Comparison of ENCODE assay signal across 9 mouse cellular contexts in genomic region chr12:58268186-58268562, GRCm38 (mm10). TPM values are rescaled to one million over a fixed set of nuclear protein-coding genes. Genes with fewer than 3 reads are reported as not detected.
DNase-seq lines count a peak whose midpoint lies in the region; ATAC-seq lines count a peak whose summit lies in the region.
"Had no signal": no experiment of that assay in that cellular context is flagged by ENCODE, and none has a peak within 500 bp of the region (broad histone marks: within the 10 kb centered on the region; RNA-seq: fewer than 3 reads in every experiment).

No protein-coding gene starts in this region.

- H3K27ac ChIP-seq in kidney, embryonic 15.5 days = peak overlapping the region; percentile 88
- H3K27ac ChIP-seq in lung, embryonic 16.5 days (ENCODE audit: low read length) = peak overlapping the region; percentile 80
- peak overlapping the region; percentile 58 for H3K27ac ChIP-seq in stomach, embryonic 15.5 days

- ATAC-seq in kidney, embryonic 15.5 days (replicated peaks; ENCODE audit: low FRiP score) = peak; percentile 78
- peak; percentile 26 for ATAC-seq in lung, embryonic 16.5 days (ENCODE audit: low read depth)
- peak; percentile 19; the same call in 1 of the 2 replicates for ATAC-seq in stomach, embryonic 15.5 days (ENCODE audit: insufficient read depth, low FRiP score, low read depth)

- DNase-seq in heart, adult 11 months = peak; percentile 93
- no peak for DNase-seq in heart, adult 9 months (ENCODE audit: low spot score in 2 of 2)
- peak; percentile 57 for DNase-seq in ZHBTc4 (ENCODE audit: low read depth, low spot score)
- peak; percentile 23 for DNase-seq in gastrocnemius, postnatal 25 days
- no peak for DNase-seq in cerebellum, adult 9-11 months

- 4% methylated on average over 15 of the region's 15 CpGs for WGBS in kidney, embryonic 15.5 days
- WGBS in lung, embryonic 16.5 days = 2% methylated on average over 15 of the region's 15 CpGs
- WGBS in stomach, embryonic 15.5 days = 5% methylated on average over 15 of the region's 15 CpGs

- no peaks in the 10 kb centered on the region for H3K9me3 ChIP-seq in kidney, embryonic 15.5 days (replicated peaks)
- no peaks in the 10 kb centered on the region for H3K9me3 ChIP-seq in lung, embryonic 16.5 days (ENCODE audit: control insufficient read depth, low read length)
- no peaks in the 10 kb centered on the region for H3K9me3 ChIP-seq in stomach, embryonic 15.5 days

- no peaks in the 10 kb centered on the region for H3K36me3 ChIP-seq in kidney, embryonic 15.5 days
- no peaks in the 10 kb centered on the region for H3K36me3 ChIP-seq in lung, embryonic 16.5 days (ENCODE audit: control insufficient read depth, insufficient read depth, low read length)
- no peaks in the 10 kb centered on the region for H3K36me3 ChIP-seq in stomach, embryonic 15.5 days
- H3K36me3 ChIP-seq: G1E had no signal

- peaks cover 16% of the 10 kb centered on the region for H3K4me1 ChIP-seq in kidney, embryonic 15.5 days
- H3K4me1 ChIP-seq in lung, embryonic 16.5 days (replicated peaks; ENCODE audit: control insufficient read depth, insufficient read depth, low read length) = peaks cover 4% of the 10 kb centered on the region; the same call in 1 of the 2 replicates
- peaks cover 11% of the 10 kb centered on the region for H3K4me1 ChIP-seq in stomach, embryonic 15.5 days

- peak overlapping the region; percentile 88 for H3K4me2 ChIP-seq in kidney, embryonic 15.5 days
- peak overlapping the region; percentile 51 for H3K4me2 ChIP-seq in lung, embryonic 16.5 days (ENCODE audit: low read depth, low read length)
- H3K4me2 ChIP-seq in stomach, embryonic 15.5 days = peak overlapping the region; percentile 78

- H3K9ac ChIP-seq in kidney, embryonic 15.5 days = peak overlapping the region; percentile 61
- peak overlapping the region; percentile 58 for H3K9ac ChIP-seq in lung, embryonic 16.5 days (ENCODE audit: low read length)
- H3K9ac ChIP-seq in stomach, embryonic 15.5 days = peak overlapping the region; percentile 17; the same call in 1 of the 2 replicates

- H3K4me3 ChIP-seq in kidney, embryonic 15.5 days (replicated peaks) = peak overlapping the region; percentile 51
- peak overlapping the region; percentile 45 for H3K4me3 ChIP-seq in lung, embryonic 16.5 days (ENCODE audit: low read length)
- peak overlapping the region; percentile 37 for H3K4me3 ChIP-seq in stomach, embryonic 15.5 days (replicated peaks)

- peaks cover 6% of the 10 kb centered on the region; the same call in 1 of the 2 replicates for H3K27me3 ChIP-seq in kidney, embryonic 15.5 days
- no peaks in the 10 kb centered on the region for H3K27me3 ChIP-seq in lung, embryonic 16.5 days (ENCODE audit: control insufficient read depth, insufficient read depth, low read depth, low read length)
- H3K27me3 ChIP-seq in stomach, embryonic 15.5 days (replicated peaks) = no peaks in the 10 kb centered on the region

RNA-seq across cellular contexts. Expression of gene Clec14a, which starts 0.9 kb away (rescaled TPM):
- total RNA-seq in gastrocnemius, postnatal 25 days (2021) = 1 to 10 TPM; 4.5 to 7.2 TPM
- 12.0 and 12.3 TPM in 2 replicates for polyA plus RNA-seq in kidney, embryonic 15.5 days (2015; fragmentation: Nextera tagmentation; extraction: Ambion mirVana)
- polyA plus RNA-seq in lung, embryonic 16.5 days (2015; fragmentation: Nextera tagmentation; extraction: Ambion mirVana) = 47.9 and 48.7 TPM in 2 replicates
- 9.9 and 10.2 TPM in 2 replicates for polyA plus RNA-seq in stomach, embryonic 15.5 days (2015; fragmentation: Nextera tagmentation; extraction: Ambion mirVana)
- polyA plus RNA-seq: G1E had no signal

RNA-seq across cellular contexts. Expression of gene Sstr1, which starts 56.6 kb away (rescaled TPM):
- total RNA-seq in gastrocnemius, postnatal 25 days (2021) = not detected
- polyA plus RNA-seq in kidney, embryonic 15.5 days (2015; fragmentation: Nextera tagmentation; extraction: Ambion mirVana) = 1.1 and 1.5 TPM in 2 replicates
- polyA plus RNA-seq in lung, embryonic 16.5 days (2015; fragmentation: Nextera tagmentation; extraction: Ambion mirVana) = 0.19 and 0.24 TPM in 2 replicates
- polyA plus RNA-seq in stomach, embryonic 15.5 days (2015; fragmentation: Nextera tagmentation; extraction: Ambion mirVana) = 0.86 and 1.3 TPM in 2 replicates
- total RNA-seq: G1E had no signal
- polyA plus RNA-seq: G1E had no signal

Comparison
In these comparisons a context has a peak if more than half of its experiments do, and no peak if none do; other contexts are left out.
1. DNase-seq: peak in heart, adult 11 months (single experiment), ZHBTc4 (single experiment) and gastrocnemius, postnatal 25 days (single experiment); none in heart, adult 9 months (0 of 2) and cerebellum, adult 9-11 months (single experiment).
2. ATAC-seq: peak in every context shown above with its lines; median percentile 78 in kidney, embryonic 15.5 days; 26 in lung, embryonic 16.5 days; 19 in stomach, embryonic 15.5 days.
3. Peak in every context shown above with its lines, with median percentiles within 50 percentile points of each other: H3K27ac ChIP-seq, H3K4me2 ChIP-seq, H3K4me3 ChIP-seq and H3K9ac ChIP-seq.